Comparison of ENCODE assay signal across 13 mouse cellular contexts in the genomic region with DNA sequence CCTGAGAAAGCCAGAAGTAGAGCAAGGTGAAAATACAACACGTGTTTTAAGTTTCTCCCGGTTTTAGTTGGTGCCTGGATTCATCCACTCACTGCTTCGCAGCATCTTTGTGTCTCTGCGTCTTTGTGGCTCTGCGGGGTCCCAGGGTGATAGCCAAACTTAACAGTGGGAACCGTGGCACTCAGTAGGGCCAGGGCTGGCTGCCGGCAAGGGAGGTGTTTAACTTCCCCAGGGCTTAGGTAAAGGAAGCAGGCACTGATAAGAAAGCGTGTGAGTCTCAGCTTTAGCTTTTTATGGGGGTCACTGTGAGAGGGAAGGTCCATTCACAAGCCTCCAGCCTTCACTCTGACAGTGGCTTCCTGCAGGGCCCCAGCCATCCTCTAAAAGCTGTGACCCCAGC.
"Had no signal": no experiment of that assay in that cellular context is flagged by ENCODE, and none has a peak within 500 bp of the region (broad histone marks: within the 10 kb centered on the region; RNA-seq: fewer than 3 reads in every experiment).

No protein-coding gene starts in this region.

- H3K4me3 ChIP-seq: left cerebral cortex, adult 2 months; limb, embryonic 15.5 days; liver, embryonic 12.5 days; midbrain, embryonic 10.5 days; myocyte; neural tube, embryonic 12.5 days had no signal

- DNase-seq: kidney, postnatal 25 days; lung, embryonic 14.5 days; lung, postnatal 10 days; lung, postnatal 4 days; midbrain, embryonic 14.5 days; thymus, adult 18-20 months; thymus, postnatal 14 days had no signal

- H3K36me3 ChIP-seq: limb, embryonic 15.5 days; liver, embryonic 12.5 days; neural tube, embryonic 12.5 days had no signal

- ATAC-seq: liver, embryonic 12.5 days had no signal

- H3K27me3 ChIP-seq: limb, embryonic 15.5 days; liver, embryonic 12.5 days; neural tube, embryonic 12.5 days had no signal

- H3K9me3 ChIP-seq: limb, embryonic 15.5 days; liver, embryonic 12.5 days; midbrain, embryonic 10.5 days; neural tube, embryonic 12.5 days had no signal
